Mouse (Mus musculus) embryo, embryonic 11 days (tissue): ENCODE data around the gene Wdr83os.
A peak's percentile ranks its signal among the peaks of the same experiment; 100 is the strongest.

ENCODE experiments used
- DNase-seq: peaks from one replicate; pipeline ENCODE4 v3.0.0-alpha.2; 2015

The Wdr83os gene

GRCm38 (mm10) chr8:85080532-85081215, at the start of gene Wdr83os:
Wdr83os (plus strand) TSS chr8:85080740.
- DNase-seq: peak; percentile 83

- DNase-seq: no peak
These were observed 47.8 kb upstream of the Wdr83os start for GRCm38 (mm10) chr8:85032622-85033311.

- no peak for DNase-seq
These were observed 46.7 kb upstream of the Wdr83os start for GRCm38 (mm10) chr8:85033867-85034266.

- peak; percentile 91 for DNase-seq
These were observed 45.8 kb upstream of the Wdr83os start for GRCm38 (mm10) chr8:85034764-85035163.

- no peak for DNase-seq
These were observed 45.3 kb upstream of the Wdr83os start for GRCm38 (mm10) chr8:85035165-85035727.

- DNase-seq: peak; percentile 32
These were observed 44.7 kb upstream of the Wdr83os start for GRCm38 (mm10) chr8:85035728-85036310.

GRCm38 (mm10) chr8:85036381-85036717, 44.2 kb upstream of the Wdr83os start:
- DNase-seq: no peak

GRCm38 (mm10) chr8:85036718-85037365, 43.7 kb upstream of the Wdr83os start, which contains the start of gene Tnpo2:
Tnpo2 (plus strand) TSS chr8:85036915.
- DNase-seq: peak; percentile 96

- peak; percentile 81 for DNase-seq
These were observed 43.2 kb upstream of the Wdr83os start for GRCm38 (mm10) chr8:85037366-85037680.

- DNase-seq: peak; percentile 69
These were observed 42.6 kb upstream of the Wdr83os start for GRCm38 (mm10) chr8:85037681-85038531.

GRCm38 (mm10) chr8:85043619-85044018, 36.9 kb upstream of the Wdr83os start:
- no peak for DNase-seq

- no peak for DNase-seq
These were observed 23.2 kb upstream of the Wdr83os start for GRCm38 (mm10) chr8:85057367-85057766.

- peak; percentile 94 for DNase-seq
These were observed 20.5 kb upstream of the Wdr83os start, which contains the start of gene Fbxw9 for GRCm38 (mm10) chr8:85059879-85060616. Fbxw9 (plus strand) TSS chr8:85060055.

- no peak for DNase-seq
These were observed 17.9 kb upstream of the Wdr83os start for GRCm38 (mm10) chr8:85062603-85063002.

- DNase-seq: no peak
These were observed 15.3 kb upstream of the Wdr83os start for GRCm38 (mm10) chr8:85065213-85065612.

- DNase-seq: no peak
These were observed 13.4 kb upstream of the Wdr83os start for GRCm38 (mm10) chr8:85067155-85067554.

- DNase-seq: no peak
These were observed 12.6 kb upstream of the Wdr83os start, which contains the start of gene Gm5741 for GRCm38 (mm10) chr8:85067982-85068381. Gm5741 (minus strand) TSS chr8:85067982.

- peak; percentile 32 for DNase-seq
These were observed 9.5 kb upstream of the Wdr83os start for GRCm38 (mm10) chr8:85071041-85071440.

- peak; percentile 96 for DNase-seq
These were observed 8.8 kb upstream of the Wdr83os start, which contains the start of gene Dhps for GRCm38 (mm10) chr8:85071514-85072281. Dhps (plus strand) TSS chr8:85071757.

- no peak for DNase-seq
These were observed 8.1 kb upstream of the Wdr83os start for GRCm38 (mm10) chr8:85072364-85072929.
